Mouse (Mus musculus) layer of hippocampus, adult 18-20 months (tissue): ENCODE results near the gene Hdhd3. TPM values are rescaled to one million over a fixed set of nuclear protein-coding genes. Genes with fewer than 3 reads are reported as not detected.

Experiments used
- DNase-seq, 2 experiments: peaks; one replicate each; pipeline ENCODE4 v3.0.0; 2022; ENCODE audit warnings: low spot score in 2 of 2
- total RNA-seq, 2 experiments: library from RNA; stranded (reverse); gene quantifications; 2 replicates each; pipeline ENCODE4 v1.2.3; 2021

Gene Hdhd3
- total RNA-seq, 2 experiments from 2014 or later: 9.3 to 11.1 TPM

- DNase-seq: no peak
Observed at GRCm38 (mm10) chr4:62477542-62478244, 25.6 kb downstream of the Hdhd3 start.

DNA sequence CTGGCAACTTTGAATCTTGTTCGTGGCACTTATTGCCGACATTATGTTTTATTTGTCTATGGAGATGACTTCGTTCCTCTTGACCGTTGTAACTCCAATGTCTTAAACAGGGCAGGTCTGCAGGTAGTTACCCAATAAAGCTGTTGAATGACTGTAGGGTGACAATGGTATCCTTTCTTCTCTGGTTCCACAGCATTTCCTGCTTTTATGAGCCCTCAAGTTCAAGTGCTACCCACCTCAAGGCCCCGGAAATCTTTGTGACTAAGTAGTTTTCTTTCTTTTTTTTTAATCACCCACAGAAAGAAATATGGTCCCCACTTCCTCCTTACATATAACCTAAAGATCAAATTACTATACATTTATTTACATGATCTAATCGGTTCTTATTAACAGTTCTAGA lies 27.5 kb downstream of the Hdhd3 start:
- DNase-seq: no peak

GRCm38 (mm10) chr4:62475131-62475530 lies 28.1 kb downstream of the Hdhd3 start:
- DNase-seq: no peak

DNA sequence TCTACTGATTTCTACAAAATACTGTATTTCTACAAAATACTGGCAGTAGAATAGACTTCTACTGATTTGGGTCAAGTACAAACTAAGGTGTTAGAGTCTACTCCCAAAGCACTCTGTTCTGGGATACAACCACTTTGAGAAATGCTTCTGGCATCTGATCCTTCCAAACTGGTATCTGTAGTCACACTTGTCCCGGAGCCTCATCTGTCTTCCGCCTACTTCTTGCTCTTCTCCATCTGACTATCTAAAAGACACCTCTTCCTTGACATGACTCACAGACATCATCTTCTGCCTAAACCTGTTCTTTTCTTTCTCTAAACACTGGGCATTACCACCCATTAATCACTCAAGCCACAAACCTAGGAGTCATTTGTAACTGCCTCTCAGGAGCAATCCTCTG lies 31.2 kb downstream of the Hdhd3 start:
- DNase-seq: peak in 1 of 2 experiments; percentile 36

GRCm38 (mm10) chr4:62470598-62471051 lies 32.6 kb downstream of the Hdhd3 start, which contains the start of gene Wdr31:
TSS of gene Wdr31 (minus strand) at chr4:62470896.
- DNase-seq: peak; percentile 78 to 84

GRCm38 (mm10) chr4:62468158-62468557 lies 35.1 kb downstream of the Hdhd3 start:
- no peak for DNase-seq

GRCm38 (mm10) chr4:62463124-62463523 lies 40.1 kb downstream of the Hdhd3 start:
- no peak for DNase-seq

DNA sequence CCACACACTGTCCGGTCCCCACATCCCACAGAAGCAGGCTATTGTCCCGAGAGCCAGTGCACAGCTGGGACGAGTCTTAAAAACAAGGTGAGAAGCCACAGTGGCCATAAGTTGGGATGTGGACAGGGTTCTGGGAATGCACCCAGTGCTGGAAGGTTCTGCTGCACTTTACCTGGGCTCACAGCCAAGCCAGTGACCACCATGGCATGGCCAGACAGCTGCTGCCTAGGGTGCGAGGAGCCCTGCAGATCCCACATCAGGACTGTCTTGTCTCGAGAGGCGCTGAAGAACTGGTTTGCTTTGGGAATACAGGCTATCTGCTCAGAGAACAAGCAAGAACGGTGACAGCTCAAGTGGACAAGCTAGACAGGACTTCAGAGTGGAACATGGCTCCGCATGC lies 42.9 kb downstream of the Hdhd3 start:
- DNase-seq: no peak

DNA sequence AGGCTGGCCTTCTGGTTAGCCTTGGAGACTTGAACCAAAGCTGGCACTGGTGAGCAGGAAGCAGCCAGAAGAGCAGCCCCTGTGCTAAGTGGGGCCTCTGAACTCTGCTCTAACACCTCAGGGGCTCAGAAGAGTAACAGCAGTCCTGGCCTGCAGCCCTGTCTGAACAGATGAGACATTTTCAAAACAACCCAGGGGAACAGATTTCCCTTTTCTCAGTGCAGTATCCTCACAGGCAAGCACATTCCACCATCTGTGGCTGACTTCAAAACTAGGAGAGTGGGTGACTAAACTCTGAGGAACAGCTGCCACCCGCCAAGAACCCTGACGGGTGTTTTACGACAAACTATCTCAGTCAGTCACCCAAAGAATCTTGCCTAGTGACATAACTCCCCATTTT lies 44.2 kb downstream of the Hdhd3 start:
- DNase-seq: peak; percentile 71 to 80

DNA sequence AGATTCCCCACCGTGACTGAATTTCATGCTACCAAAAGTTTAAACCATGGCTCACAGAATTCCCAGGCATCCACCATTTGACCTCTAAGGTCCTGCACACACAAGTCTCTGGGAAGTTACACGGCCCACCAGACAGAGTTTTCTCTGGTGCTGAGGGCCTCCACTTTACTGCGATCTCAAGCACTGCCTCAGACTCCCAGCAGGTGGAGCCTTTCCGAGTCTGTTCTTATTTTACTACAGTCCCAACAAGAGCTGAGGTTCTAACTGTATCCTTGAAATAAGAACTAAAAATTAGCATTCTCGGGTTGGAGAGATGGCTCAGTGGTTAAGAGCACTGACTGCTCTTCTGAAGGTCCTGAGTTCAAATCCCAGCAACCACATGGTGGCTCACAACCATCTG lies 48.3 kb downstream of the Hdhd3 start:
- peak in 1 of 2 experiments; percentile 65 for DNase-seq

Other genes with a start within 250 kb of the Hdhd3 start
- gene Slc31a2, start 240.9 kb downstream of the Hdhd3 start, total RNA-seq: 1 to 10 TPM; 9.2 to 9.7 TPM
- gene Fkbp15, start 142.9 kb downstream of the Hdhd3 start, total RNA-seq: 10 to 100 TPM; 38.2 to 38.4 TPM
- gene Slc31a1, start 142.7 kb downstream of the Hdhd3 start, total RNA-seq: 10 to 100 TPM; 10.5 to 11.2 TPM
- 10 to 100 TPM; 48.0 to 48.8 TPM for gene Cdc26, start 94.8 kb downstream of the Hdhd3 start, total RNA-seq
- 10 to 100 TPM; 12.8 to 13.5 TPM for gene Prpf4, start 94.7 kb downstream of the Hdhd3 start, total RNA-seq
- not detected for gene Rnf183, start 68.2 kb downstream of the Hdhd3 start, total RNA-seq
- 1 to 10 TPM; 6.1 to 8.5 TPM for gene Wdr31, start 32.6 kb downstream of the Hdhd3 start, total RNA-seq
- gene Bspry, start 23.4 kb downstream of the Hdhd3 start, total RNA-seq: under 1 TPM; 0.25 to 0.72 TPM
- gene Alad, start 16.5 kb upstream of the Hdhd3 start, total RNA-seq: 10 to 100 TPM; 31.5 to 33.7 TPM
- gene Pole3, start 21.6 kb upstream of the Hdhd3 start, total RNA-seq: 10 to 100 TPM; 26.4 to 26.9 TPM
- under 1 TPM; 0.52 to 0.53 TPM for gene 4933430I17Rik, start 21.9 kb upstream of the Hdhd3 start, total RNA-seq
- 10 to 100 TPM; 20.6 to 22.2 TPM for gene Rgs3, start 56.4 kb upstream of the Hdhd3 start, total RNA-seq